Mouse (Mus musculus) fibroblast of lung, adult 2 months (primary cell): ENCODE measurements around the gene Car6.

Experiments used
- DNase-seq: peaks from one replicate; pipeline ENCODE4 v3.0.0-alpha.2; 2011; ENCODE audit warnings: low read depth

The Car6 gene

DNA sequence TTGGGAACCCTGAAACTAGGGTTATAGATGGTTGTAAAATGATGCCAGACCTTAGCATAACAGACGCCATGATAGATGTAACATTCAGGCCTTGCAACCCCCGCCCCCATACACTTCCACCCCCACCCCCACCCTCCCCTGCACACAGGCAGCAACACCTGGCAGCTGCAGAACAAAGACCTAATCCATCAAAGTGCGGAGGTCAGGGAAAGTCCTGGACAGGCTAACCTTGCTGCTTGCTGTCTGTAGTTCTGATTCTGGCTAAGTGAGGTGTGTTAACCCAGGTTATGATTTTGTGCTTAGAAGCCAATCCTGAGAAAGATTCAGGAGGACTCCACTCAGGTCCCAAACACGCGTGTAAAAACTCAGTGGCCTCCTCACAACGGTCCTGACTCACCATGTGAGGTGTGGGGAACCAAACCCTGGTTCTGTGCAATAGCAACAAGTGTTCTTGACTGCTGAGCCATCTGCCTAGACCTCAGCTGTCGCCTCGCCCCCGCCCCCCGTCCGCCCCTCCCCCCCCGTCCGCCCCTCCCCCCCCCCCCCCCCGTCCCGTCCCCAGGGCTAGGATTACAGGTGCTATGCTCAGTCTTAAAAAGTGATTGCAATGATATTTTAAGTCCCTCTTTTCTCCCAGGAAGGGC lies 28.7 kb upstream of the Car6 start:
- DNase-seq: no peak

DNA sequence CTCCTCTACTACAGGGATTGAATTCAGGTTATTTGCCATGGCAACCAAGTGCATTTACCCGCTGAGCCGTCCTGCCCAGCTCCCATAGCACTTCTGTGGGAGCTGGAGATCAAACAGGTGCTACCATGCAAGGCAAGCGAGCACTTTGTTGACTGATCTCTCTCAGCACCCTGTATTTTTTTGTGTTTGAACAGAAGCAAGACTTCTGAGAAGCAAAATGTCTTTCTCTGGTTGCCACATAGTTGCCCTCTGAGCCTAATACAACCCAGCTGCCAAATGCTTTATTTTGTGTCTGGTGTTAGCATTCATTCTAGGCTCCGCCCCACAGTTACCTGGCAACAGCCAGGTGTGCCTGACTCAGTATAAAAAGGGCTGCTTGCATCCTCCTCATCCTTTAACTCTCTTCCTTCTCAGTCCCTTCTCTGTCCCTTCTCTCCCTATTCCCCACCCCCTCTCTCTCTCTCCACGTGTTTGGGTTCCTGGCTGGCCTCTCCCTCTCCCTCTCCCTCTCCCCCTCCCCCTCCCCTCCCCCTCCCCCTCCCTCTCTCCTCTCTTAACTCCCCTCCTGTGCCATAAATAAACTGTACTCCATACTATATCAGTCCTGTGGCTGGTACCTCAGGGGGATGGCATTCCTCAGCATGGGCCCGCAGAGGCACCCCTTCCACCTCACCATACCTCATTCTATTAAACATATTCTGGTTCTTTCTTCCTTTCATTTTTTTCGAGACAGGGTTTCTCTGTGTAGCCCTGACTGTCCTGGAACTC lies 27.6 kb upstream of the Car6 start:
- DNase-seq: no peak

DNA sequence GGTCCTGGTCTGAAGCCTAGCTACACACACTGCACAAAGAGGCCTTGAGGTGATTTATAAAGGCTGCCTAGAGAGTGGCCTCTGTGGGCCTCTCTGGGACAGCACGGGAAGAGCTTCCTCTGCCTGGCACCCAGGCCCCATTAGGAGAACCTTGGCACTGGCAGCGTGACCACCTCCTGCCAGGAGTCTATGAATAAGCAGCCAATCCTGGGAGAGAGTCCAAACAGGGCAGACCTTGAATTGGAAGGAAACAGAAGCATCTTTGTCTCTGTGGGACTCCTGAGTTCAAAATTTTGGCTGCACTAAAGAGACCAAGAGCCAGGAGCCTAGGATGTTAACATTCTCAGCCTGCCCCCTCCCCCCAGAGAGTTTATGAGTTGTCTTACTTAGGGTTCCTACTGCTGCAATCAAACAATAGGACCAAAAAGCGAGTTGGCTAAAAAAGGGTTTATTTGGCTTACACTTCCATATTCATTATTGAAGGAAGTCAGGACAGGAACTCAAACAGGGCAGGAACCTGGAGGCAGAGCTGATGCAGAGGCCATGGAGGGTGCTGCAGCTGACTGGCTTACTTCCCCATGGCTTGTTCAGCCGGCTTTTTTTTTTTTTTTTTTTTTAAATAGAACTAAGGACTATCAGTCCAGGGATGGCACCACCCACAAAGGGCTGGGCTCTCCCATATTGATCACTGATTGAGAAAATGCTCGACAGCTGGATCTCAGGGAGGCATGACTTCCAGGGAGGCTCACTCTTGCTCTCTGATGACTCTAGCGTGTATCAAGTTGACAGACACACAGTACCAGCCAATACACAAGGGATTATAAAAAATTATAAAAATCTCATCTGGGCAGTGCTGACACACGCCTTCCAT lies 25.9 kb upstream of the Car6 start:
- peak; percentile 97 for DNase-seq

DNA sequence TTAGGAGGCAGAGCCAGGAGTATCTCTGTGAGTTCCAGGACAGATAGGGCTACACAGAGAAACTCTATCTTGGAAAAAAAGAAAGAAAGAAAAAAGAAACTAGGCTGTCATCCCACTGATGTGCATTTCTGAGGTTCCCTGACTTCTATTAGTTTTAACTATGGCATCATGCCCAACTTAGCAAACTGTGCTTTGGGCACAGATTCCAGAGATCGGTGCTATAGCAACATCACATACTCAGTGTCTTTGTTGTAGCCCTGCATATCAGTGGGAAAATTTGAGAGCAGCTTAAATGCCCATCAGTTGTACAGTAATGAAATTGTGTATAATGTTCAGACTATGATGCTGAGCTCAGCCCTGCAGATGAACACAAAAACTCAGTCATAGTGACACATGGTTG lies 24.6 kb upstream of the Car6 start:
- DNase-seq: no peak

DNA sequence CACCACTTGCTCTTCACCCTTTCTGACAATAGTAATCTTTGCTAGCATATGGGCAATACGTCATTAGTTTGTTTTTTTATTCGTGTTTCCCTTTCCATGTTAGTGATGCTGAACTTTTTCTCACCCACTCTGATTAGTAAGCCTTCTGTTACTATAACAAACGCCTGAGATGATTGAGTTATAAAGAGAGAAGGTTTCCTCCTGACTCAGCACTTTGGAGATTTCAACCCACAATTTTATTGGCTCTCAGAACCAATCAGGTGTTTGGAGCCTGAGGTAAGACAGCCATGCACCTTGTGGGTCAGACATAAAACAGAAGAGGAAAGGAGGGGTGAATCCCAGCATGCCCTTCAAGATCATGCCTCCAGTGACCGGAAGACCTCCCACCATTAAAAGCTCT lies 22.7 kb upstream of the Car6 start:
- DNase-seq: no peak

DNA sequence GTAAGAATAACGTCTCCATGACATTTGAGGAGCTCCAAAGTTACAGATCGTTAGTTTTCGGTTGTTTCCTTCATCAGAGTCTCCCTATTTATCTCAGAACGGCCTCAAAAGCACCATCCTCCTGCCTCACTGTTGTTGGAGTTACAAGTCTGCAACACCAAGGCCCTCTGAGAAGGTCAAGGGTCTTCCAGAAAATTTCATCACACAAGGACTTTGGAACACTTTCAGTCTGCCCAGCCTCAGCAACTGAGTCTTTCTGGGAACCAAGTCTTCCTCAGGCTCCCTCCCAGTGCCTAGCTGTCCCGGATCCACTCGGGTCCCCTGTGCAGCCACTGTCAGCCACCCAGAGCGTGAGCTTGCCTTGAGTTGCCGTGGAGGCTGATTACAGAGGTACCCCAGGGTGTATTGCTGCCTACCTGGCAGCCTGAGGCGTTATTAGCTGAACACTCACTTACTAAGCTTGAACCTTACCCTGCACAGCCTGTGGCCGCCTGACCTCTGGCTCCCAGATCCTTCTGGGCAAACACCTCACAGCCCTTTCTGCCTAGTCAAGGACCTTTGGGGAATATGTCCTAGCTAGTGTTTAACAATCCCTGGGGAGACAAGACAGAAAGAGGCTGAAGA lies 20.0 kb upstream of the Car6 start:
- no peak for DNase-seq

DNA sequence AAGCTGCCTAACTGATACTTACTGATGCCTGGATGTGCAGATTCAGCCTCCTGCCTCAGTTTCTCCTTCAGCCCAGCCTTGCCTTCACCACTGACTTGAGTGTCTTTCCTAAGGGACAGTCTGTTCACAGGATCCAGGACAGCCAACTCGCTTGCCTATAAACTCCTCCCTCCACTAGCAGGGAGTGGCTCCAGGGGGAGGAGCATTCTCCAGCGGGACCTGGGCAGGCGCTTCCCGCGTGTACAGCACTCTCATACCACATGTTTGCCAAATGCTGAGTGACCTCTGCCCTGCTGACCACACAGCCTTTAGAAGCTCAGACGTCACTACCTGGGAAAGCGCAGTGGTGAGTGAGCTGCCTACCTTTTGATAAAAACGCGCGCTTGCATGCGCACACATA lies 19.5 kb upstream of the Car6 start:
- no peak for DNase-seq

DNA sequence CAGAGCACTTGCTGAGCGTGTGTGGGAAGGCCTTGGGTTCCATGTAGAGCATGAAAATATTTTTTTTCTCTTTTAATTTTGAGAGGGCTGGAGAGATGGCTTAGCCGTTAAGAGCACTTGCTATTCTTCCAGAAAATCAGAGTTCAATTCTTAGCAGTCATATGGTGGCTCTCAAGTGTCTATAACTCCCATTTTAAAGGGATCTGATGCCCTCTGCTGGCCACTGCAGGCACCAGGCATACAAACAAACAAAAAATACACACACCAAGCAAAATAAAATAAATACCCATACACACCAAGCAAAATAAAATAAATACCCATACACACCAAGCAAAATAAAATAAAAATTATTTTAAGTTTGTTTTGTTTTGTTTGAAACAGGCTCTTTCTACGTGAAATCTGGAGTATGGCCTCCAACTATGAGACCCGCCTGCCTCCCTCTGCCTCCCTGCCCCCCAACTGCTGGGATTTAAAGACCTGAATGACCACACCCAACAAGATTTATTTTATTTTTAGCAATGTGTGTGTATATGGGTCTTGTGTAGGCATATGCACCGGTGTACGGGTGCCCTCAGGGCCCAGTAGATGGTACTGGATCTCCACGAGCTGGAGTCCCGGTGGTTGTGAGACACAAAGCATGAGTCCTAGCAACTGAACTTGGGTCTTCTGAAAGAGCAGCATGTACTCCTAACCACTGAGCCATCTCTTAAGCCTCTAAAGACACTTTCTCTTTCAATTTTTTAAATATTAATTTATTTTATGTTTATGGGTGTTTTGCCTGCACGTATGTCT lies 18.6 kb upstream of the Car6 start:
- DNase-seq: no peak

DNA sequence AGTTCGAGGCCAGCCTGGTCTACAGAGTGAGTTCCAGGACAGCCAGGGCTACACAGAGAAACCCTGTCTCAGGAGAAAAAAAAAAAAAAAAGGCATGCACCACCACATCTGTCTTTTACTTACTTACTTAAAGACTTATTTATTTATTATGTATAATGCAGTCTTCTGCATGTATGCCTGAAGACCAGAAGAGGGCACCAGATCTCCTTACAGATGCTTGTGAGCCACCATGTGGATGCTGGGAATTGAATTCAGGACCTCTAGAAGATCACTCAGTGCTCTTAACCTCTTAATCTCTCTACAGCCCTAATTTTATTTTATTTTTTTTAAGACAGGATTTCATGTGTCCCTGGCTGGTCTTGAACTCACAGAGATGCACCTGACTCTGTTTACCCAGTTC lies 16.8 kb upstream of the Car6 start:
- no peak for DNase-seq

DNA sequence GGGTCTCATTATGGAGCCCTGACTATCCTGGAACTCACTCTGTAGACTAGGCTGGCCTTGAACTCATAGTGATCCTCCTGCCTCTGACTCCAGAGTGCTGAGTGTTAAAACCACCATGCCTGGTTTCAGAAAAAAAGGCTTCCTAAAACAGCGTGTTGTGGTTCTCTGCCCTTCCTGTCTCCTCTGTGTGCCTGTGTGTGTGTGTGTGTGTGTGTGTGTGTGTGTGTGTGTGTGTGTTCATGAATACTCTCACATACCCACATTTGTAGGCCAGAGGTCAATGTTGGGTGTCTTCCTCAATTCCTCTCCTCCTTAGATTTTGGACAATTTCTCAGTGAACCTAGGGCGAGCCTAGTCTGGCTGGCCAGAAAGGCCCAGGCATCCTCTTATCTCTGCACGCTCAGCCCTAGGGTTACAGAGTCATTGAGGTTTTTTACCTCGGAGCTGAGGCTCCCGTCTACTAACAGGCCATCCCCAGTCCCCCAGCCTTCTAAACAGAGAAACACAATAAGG lies 16.0 kb upstream of the Car6 start:
- no peak for DNase-seq

DNA sequence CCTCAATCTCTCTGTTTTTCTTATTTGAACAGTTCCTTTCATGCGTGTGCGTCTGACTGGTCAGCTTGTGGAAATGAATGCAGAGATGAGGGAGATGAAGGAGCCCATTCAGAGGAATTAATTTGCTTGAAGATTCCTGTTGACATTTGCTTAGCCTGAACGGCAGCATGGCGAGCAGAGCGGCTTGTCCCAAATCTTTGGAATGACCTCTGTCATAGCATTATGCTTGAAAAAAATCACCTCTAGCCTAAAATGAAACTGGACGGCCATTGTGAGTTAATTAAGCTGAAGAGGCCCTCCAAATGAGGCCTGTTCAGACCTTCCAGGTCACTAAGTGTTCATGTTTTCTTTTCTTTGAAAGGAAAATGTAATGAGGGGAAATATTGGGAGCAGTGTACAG lies 15.3 kb upstream of the Car6 start:
- no peak for DNase-seq

DNA sequence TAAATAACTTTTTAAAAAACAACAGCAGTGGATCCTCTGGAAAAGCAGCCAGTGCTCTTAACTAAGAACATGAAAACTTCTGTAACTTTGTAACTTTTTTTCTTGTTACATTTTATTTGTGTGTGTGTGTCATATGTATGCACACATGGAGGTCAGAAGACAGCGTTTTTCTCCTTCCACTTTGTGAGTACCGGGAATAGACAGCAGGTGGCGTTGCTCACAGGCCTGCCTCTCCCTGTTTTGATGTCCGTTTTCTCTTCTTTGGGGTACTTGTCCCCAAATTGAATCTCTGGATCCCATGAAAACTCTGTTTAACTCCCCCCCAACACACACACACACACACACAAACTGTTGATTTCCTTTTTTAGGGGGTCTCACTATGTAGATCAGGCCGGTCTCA lies 12.8 kb upstream of the Car6 start:
- DNase-seq: no peak

DNA sequence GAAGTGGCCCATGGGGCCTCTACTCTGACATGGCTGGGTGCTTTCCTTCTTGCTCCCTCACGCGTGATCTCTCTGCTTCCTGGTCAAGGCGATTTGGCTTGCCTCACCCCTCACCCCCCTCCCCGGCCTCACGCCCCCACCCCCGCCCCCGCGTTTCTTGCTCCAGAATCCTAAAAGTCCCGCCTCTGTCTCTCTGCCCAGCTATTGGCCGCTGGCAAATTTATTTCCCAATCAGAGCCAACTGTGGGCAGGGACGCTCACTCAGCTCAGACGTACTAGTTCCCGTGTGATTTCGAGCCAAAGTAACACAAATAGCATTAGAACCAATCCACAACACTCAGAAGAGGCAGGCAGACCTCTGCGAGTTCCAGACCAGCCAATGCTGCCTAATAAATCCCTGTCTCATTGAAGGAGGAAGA lies 11.4 kb upstream of the Car6 start:
- no peak for DNase-seq

DNA sequence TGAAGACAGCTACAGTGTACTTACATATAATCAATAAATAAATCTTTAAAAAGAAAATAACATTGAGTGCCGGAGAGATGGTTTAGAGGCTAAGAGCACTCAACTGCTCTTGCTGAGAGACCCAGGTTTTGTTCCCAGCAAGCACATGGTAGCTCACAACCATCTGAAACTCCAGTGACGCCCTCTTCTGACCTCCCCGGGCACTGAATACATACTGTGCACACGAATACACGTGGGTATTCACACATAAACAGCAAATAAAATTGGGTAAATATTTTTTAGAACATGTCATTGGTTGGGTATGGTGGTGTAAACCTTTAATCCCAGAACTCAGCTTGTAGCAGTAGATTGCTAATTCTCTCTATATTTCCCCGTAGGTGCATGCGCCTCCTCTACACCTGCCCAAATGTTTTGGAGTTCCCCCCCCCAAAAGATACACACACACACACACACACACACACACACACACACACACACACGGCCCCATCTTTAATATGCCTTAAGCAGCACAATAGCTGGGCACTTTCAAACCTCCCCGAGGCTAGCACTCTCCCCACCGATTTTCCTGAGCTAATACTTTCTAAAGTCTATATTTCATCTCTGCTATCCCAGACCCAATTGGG lies 10.9 kb upstream of the Car6 start:
- DNase-seq: no peak

DNA sequence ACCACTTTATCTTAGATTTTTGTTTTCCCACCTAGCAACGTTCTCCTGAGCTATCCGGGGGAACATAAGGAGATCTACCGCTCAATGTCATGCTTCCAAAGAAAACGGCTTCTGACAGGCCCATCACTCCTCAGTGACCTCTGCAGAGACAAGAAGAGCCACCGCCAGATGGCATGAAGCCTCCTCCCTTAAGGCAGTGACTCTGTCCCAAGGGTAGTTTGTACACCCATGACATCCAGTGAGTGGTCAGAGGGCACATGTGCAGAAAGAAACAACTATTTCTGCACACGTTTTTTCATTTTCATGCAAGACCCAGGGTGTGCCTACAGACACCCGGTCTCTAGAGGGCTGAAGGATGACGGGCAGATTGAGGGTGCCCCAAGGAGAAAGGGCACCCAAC lies 9.2 kb upstream of the Car6 start:
- no peak for DNase-seq

DNA sequence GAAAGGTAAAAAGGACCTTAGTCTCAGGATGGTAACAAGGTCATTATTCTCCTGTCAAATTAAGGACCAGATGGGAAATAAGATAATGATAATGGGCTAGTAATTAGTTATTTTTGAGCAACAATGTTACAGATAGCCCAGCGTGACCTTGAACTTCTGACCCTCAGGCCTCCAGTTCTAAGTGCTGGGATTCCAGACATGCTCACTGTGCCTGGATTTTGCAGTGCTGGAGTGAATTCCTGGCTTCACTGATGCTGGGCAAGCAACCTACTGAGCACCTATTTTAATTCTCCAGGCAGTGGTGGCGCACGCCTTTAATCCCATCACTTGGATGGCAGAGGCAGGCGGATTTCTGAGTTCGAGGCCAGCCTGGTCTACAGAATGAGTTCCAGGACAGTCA lies 8.6 kb upstream of the Car6 start:
- DNase-seq: no peak

DNA sequence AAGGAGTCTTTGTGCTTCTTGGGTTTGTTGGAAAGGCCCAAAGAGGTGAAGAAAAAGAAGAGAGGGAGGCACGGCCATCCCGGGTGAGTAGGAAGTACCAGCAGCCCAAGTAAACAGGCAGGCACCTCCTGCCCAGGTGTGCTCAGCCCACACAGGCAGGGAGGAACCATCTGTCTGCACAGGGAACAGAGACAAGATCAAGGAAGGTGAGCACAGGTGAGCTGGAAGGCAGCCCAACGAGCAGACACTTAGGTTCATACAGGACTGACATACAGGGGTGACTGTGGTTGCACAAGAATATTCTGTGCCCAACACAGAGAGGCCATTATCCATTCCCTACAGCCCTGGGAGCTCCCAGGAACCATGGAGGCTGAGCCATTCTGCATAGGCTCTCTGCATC lies 3.7 kb upstream of the Car6 start:
- DNase-seq: no peak

DNA sequence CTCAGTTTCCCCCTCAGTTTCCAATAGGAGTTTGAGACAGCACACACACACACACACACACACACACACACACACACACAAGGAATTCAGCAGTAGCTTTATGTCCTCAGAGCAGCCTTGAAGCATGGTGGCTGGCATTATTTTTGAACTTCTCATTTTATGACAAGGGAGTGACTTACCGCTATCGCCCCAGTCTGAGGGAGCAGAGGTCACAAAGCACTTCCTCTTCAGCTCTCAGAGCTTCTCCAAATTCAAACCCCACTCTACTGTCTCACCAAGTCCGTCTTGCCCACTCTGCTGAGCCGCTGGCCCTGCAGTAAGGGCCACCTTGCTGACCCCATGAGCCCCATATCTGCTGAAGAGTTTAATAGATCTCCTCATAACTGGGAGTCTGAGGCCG lies 1.6 kb upstream of the Car6 start:
- DNase-seq: no peak

DNA sequence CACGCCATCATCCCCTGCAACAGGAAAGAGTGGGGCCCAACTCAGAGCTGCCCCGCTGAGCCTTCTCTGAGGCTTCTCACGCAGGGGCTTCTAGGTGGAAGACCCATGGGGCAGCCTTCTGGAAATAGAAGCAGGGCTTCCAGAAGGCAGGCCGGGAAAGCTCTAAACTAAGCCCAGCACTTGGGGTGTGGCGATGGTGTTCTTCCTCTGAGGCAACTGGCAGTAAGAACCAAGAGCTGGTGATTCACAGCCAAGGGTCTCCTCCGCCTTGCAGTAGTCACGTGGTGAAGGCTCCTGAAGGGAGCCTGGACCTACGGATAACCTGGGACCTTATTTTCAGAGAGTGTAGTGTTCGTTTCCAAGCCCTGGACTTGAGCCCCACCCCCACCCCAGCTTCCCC lies 2.9 kb downstream of the Car6 start:
- no peak for DNase-seq

DNA sequence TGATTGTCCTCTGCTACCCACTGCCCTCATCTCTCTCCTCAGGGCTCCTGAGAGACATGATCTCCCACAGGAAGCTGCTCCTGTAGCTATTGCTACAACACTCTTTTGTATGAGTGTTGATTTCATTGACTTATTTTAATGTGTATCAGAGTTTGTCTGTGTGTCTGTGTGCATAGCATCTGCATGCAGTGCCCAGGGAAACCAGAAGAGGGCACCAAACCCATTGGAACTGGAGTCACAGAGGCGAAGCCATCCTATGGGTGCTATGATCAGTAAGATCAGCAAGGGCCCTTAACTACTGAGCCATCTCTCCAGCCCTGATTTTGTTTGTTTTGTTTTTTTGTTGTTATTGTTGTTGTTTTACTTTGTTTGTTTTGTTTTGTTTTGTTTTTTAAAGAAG lies 7.2 kb downstream of the Car6 start:
- no peak for DNase-seq

DNA sequence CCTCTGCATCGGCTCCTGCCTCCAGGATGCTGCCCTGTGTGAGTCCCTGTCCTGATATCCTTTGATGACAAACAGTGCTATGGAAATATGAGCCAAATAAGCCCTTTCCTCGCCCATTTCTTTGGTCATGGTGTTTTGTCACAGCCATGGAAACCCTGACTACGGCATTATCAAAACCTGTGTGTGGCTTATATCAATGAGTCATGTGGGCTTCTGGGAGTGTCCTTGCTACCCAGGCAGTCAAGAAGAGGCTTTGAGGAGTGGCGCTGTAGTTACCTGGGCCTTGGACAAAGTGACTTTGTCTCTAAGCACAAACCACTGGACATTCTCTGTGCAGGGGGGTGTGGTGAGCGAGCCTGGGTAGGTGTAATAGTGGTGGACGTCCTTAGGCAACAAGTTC lies 8.9 kb downstream of the Car6 start:
- DNase-seq: no peak
